Mouse (Mus musculus) erythroblast, embryonic 14.5 days (primary cell): Measurements from ENCODE around the gene Mc1r.

Experiments
- GATA1 ChIP-seq: IDR thresholded peaks from 2 replicates; pipeline ENCODE4 v1.6.1; 2012; ENCODE audit warnings: low read length, inconsistent platforms, mixed read lengths
- TAL1 ChIP-seq: IDR thresholded peaks from 3 replicates; pipeline ENCODE4 v1.6.1; 2012; ENCODE audit warnings: low read length, inconsistent platforms, mixed read lengths

DNA sequence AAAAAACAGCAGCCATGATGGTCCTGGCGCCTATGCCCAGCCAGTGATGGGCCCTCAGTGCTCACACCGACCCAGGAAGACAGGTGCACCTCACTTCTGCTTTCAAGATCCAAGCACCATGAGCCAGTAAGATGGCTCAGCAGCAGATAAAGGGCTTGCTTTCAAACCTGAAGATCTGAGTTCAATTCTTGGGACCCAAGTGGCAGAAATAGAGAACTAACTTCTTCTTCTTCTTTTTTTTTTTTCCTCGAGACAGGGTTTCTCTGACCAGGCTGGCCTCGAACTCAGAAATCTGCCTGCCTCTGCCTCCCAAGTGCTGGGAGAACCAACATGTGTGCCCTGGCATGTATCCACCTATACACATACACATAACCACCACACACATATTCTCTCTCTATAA, 12.8 kb downstream of the Mc1r start:
- TF ChIP-seq TAL1 (no peak), GATA1 (no peak)
